Mouse (Mus musculus): ENCODE data around the gene Dmpk. TPM values are rescaled to one million over a fixed set of nuclear protein-coding genes. Genes with fewer than 3 reads are reported as not detected.
"Not testable (repeated sequence)": the region's sequence is repeated elsewhere in the genome, so short reads cannot be mapped to it uniquely, and the experiment has no call there.

The Dmpk gene
- polyA plus RNA-seq, 1 experiment from 2014 or later: 14.2 TPM

DNA sequence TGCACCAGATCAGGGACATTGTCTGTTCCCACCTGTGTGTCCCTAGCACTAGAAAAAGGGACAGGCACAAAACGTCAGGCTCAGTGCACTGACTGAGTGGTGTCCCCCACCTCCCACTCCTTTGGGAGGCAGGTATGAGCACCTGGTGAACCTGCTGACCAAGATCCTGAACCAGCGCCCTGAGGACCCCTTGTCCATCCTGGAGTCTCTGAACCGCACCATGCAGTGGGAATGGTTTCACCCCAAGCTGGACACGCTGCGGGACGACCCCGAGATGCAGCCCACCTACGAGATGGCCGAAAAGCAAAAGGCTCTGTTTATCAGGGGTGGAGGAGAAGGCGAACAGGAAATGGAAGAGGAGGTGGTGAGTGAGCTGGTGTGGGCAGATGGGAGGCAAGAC lies 26.2 kb upstream of the Dmpk start:
- H3K27ac ChIP-seq (ENCODE audit: low read depth): no peak overlapping the region
- no peaks in the 10 kb centered on the region; the same call in 1 of the 2 replicates for H3K36me3 ChIP-seq (replicated peaks; ENCODE audit: insufficient read depth, low read length)
- WGBS (ENCODE audit: insufficient replicate concordance): 75% methylated on average over 10 of the region's 10 CpGs
- no peaks in the 10 kb centered on the region for H3K27me3 ChIP-seq (ENCODE audit: insufficient read depth, low read length)
- H3K9me3 ChIP-seq (ENCODE audit: low read length): no peaks in the 10 kb centered on the region
- H3K9ac ChIP-seq (replicated peaks): no peak overlapping the region
- H3K4me3 ChIP-seq (ENCODE audit: low read depth, low read length): no peak overlapping the region
- DNase-seq (no peak), ATAC-seq (no peak)
- H3K4me2 ChIP-seq (ENCODE audit: low read depth, low read length): no peak overlapping the region
- no peaks in the 10 kb centered on the region for H3K4me1 ChIP-seq (ENCODE audit: insufficient read depth)
- TF ChIP-seq CTCF (IDR thresholded peaks at IDR 0.05; ENCODE audit: low read depth): no peak
- no peak for TF ChIP-seq EP300 (IDR thresholded peaks at IDR 0.05; ENCODE audit: low read depth)

DNA sequence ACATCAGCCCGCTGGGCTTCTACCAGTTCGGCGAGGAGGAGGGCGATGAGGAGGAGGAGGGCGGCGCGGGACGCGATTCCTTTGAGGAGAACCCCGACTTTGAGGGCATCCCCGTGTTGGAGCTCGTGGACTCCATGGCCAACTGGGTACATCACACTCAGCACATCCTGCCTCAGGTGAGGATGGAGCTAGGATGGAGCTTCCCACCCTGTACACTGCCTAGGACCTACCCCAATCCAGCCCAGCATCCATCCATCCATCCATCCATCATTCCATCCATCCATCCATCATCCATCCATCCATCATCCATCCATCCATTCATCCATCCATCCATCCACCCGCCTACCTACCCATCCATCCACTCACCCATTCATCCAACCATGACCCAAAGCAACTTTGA lies 17.8 kb upstream of the Dmpk start:
- no peak overlapping the region for H3K9ac ChIP-seq (replicated peaks)

DNA sequence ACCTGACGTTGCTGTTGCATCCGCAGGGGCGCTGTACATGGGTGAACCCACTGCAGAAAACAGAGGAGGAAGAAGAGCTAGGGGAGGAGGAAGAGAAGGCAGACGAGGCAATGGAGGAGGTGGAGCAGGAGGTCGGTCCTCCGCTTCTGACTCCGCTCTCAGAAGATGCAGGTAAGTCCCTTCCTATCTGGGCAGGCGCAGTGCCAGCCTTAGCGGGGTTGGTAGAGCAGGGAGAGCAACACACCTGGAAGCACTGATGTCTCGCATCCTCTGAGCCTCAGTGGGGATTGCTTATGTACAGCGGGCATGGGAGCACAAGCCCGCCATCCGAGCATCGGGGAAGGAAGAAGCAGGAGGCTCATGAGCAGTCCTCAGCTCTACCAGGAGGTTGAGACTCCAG lies 16.6 kb upstream of the Dmpk start:
- no peak overlapping the region for H3K4me2 ChIP-seq (ENCODE audit: low read depth, low read length)
- peaks cover 37% of the 10 kb centered on the region for H3K27me3 ChIP-seq (ENCODE audit: insufficient read depth, low read length)
- H3K9ac ChIP-seq (replicated peaks): no peak overlapping the region
- ATAC-seq: no peak
- H3K4me3 ChIP-seq (ENCODE audit: low read depth, low read length): no peak overlapping the region
- H3K9me3 ChIP-seq (ENCODE audit: low read length): no peaks in the 10 kb centered on the region
- H3K36me3 ChIP-seq (replicated peaks; ENCODE audit: insufficient read depth, low read length): no peaks in the 10 kb centered on the region
- no peaks in the 10 kb centered on the region for H3K4me1 ChIP-seq (ENCODE audit: insufficient read depth)
- TF ChIP-seq CTCF (IDR thresholded peaks at IDR 0.05; ENCODE audit: low read depth) (no peak), EP300 (IDR thresholded peaks at IDR 0.05; ENCODE audit: low read depth) (no peak)
- no peak overlapping the region for H3K27ac ChIP-seq (ENCODE audit: low read depth)
- DNase-seq: no peak
- 36% methylated on average over 14 of the region's 14 CpGs for WGBS (ENCODE audit: insufficient replicate concordance)

More for the DNA sequence above, 17.8 kb upstream of the Dmpk start:
- H3K36me3 ChIP-seq (replicated peaks; ENCODE audit: insufficient read depth, low read length): no peaks in the 10 kb centered on the region
- no peak overlapping the region for H3K4me2 ChIP-seq (ENCODE audit: low read depth, low read length)
- peaks cover 37% of the 10 kb centered on the region for H3K27me3 ChIP-seq (ENCODE audit: insufficient read depth, low read length)
- DNase-seq (peak; percentile 13), ATAC-seq (no peak)
- H3K4me1 ChIP-seq (ENCODE audit: insufficient read depth): no peaks in the 10 kb centered on the region
- no peak for TF ChIP-seq CTCF (IDR thresholded peaks at IDR 0.05; ENCODE audit: low read depth)
- TF ChIP-seq EP300 (IDR thresholded peaks at IDR 0.05; ENCODE audit: low read depth): no peak
- WGBS (ENCODE audit: insufficient replicate concordance): 47% methylated on average over 12 of the region's 13 CpGs
- no peak overlapping the region for H3K27ac ChIP-seq (ENCODE audit: low read depth)
- no peak overlapping the region for H3K4me3 ChIP-seq (ENCODE audit: low read depth, low read length)
- no peaks in the 10 kb centered on the region for H3K9me3 ChIP-seq (ENCODE audit: low read length)

DNA sequence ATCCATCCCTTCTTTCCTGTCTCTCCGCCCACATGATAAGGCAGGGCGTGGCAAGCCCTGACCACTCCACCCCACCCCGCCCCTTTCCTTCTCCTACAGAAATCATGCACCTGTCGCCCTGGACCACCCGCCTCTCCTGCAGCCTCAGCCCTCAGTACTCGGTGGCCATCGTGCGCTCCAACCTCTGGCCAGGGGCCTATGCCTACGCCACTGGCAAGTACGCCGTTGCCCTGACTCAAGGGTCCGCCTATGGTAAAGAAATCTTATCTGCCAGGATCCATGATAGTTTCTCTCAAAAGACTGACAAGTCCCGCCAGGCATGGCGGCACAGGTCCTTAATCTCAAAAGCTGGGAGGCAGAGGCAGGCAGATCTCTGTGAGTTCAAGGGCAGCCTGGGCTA lies 15.7 kb upstream of the Dmpk start:
- no peaks in the 10 kb centered on the region for H3K4me1 ChIP-seq (ENCODE audit: insufficient read depth)
- 62% methylated on average over 13 of the region's 14 CpGs for WGBS (ENCODE audit: insufficient replicate concordance)
- ATAC-seq: no peak
- no peaks in the 10 kb centered on the region for H3K9me3 ChIP-seq (ENCODE audit: low read length)
- no peak overlapping the region for H3K27ac ChIP-seq (ENCODE audit: low read depth)
- peaks cover 41% of the 10 kb centered on the region for H3K27me3 ChIP-seq (ENCODE audit: insufficient read depth, low read length)
- no peak overlapping the region for H3K4me3 ChIP-seq (ENCODE audit: low read depth, low read length)
- no peak overlapping the region for H3K9ac ChIP-seq (replicated peaks)
- no peak for TF ChIP-seq EP300 (IDR thresholded peaks at IDR 0.05; ENCODE audit: low read depth)
- TF ChIP-seq CTCF (IDR thresholded peaks at IDR 0.05; ENCODE audit: low read depth): no peak
- DNase-seq: no peak
- no peaks in the 10 kb centered on the region for H3K36me3 ChIP-seq (replicated peaks; ENCODE audit: insufficient read depth, low read length)
- no peak overlapping the region for H3K4me2 ChIP-seq (ENCODE audit: low read depth, low read length)

DNA sequence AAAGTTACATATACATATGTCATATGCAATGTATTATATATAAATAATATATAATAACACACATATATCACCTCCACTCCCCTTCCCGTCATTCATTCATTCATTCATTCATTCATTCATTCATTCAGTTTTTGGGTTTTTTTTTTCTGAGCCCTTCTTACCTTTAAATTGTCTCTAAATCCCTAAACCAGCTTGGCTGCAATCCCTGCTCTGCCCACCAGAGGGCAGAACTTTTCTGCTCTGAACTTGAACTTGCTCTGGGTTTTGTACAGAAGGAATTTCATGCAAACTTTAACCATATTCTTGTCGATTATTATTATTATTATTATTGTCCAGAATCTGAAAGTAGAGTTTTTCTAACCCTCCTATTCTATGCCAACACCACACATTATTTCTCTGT lies 14.9 kb upstream of the Dmpk start:
- H3K27me3 ChIP-seq (ENCODE audit: insufficient read depth, low read length): peaks cover 47% of the 10 kb centered on the region
- H3K9me3 ChIP-seq (ENCODE audit: low read length): no peaks in the 10 kb centered on the region
- TF ChIP-seq EP300 (IDR thresholded peaks at IDR 0.05; ENCODE audit: low read depth): no peak
- TF ChIP-seq CTCF (IDR thresholded peaks at IDR 0.05; ENCODE audit: low read depth): peak; percentile 86
- H3K4me1 ChIP-seq (ENCODE audit: insufficient read depth): no peaks in the 10 kb centered on the region
- WGBS (ENCODE audit: insufficient replicate concordance): 5% methylated on average over 2 of the region's 2 CpGs
- H3K27ac ChIP-seq (ENCODE audit: low read depth): no peak overlapping the region
- no peak overlapping the region for H3K4me3 ChIP-seq (ENCODE audit: low read depth, low read length)
- H3K4me2 ChIP-seq (ENCODE audit: low read depth, low read length): no peak overlapping the region
- ATAC-seq (no peak), DNase-seq (peak; percentile 84)
- H3K36me3 ChIP-seq (replicated peaks; ENCODE audit: insufficient read depth, low read length): no peaks in the 10 kb centered on the region
- no peak overlapping the region for H3K9ac ChIP-seq (replicated peaks)

DNA sequence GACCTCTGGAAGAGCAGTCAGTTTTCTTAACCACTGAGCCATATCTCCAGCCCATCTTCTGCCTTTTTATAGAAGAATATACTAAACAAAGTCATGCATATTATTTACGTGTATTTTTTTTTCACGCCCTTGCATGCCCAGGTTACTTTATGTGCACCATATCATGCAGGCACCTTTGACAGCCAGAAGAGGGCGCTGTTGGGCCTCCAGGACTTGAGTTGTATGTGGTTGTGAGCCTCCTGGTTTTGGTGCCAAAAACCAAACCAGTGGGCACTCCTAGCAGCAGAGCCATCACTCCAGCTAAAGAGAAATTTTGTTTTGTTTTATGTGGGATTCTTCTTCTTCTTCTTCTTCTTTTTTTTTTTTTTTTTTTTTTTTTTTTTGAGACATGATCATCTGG lies 14.1 kb upstream of the Dmpk start:
- H3K9me3 ChIP-seq (ENCODE audit: low read length): no peaks in the 10 kb centered on the region
- TF ChIP-seq CTCF (IDR thresholded peaks at IDR 0.05; ENCODE audit: low read depth) (peak; percentile 74), EP300 (IDR thresholded peaks at IDR 0.05; ENCODE audit: low read depth) (no peak)
- ATAC-seq: no peak
- H3K36me3 ChIP-seq (replicated peaks; ENCODE audit: insufficient read depth, low read length): no peaks in the 10 kb centered on the region
- no peak overlapping the region for H3K9ac ChIP-seq (replicated peaks)
- no peak overlapping the region for H3K4me2 ChIP-seq (ENCODE audit: low read depth, low read length)
- H3K27me3 ChIP-seq (ENCODE audit: insufficient read depth, low read length): peaks cover 53% of the 10 kb centered on the region
- DNase-seq: peak; percentile 58
- H3K4me3 ChIP-seq (ENCODE audit: low read depth, low read length): no peak overlapping the region
- no peak overlapping the region for H3K27ac ChIP-seq (ENCODE audit: low read depth)
- H3K4me1 ChIP-seq (ENCODE audit: insufficient read depth): no peaks in the 10 kb centered on the region
- WGBS (ENCODE audit: insufficient replicate concordance): 46% methylated on average over 3 of the region's 3 CpGs

DNA sequence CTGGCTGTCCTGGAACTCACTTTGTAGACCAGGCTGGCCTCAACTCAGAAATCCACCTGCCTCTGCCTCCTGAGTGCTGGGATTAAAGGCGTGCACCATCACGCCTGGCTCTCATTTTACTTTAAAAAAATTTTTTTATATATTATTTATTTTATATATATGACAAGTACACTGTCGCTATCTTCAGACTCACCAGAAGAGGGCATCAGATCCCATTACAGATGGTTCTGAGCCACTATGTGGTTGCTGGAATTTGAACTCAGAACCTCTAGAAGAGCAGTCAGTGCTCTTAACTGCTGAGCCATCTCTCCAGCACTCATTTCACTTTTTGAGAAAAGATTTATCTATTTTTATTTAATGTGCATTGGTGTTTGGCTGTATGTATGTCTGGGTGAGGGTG lies 12.6 kb upstream of the Dmpk start:
- H3K27me3 ChIP-seq (ENCODE audit: insufficient read depth, low read length): peaks cover 42% of the 10 kb centered on the region
- DNase-seq: not testable (repeated sequence)

More for the DNA sequence above, 12.6 kb upstream of the Dmpk start:
- not testable (repeated sequence) for ATAC-seq; H3K4me3 ChIP-seq (ENCODE audit: low read depth, low read length); H3K9ac ChIP-seq (replicated peaks); H3K27ac ChIP-seq (ENCODE audit: low read depth); H3K4me1 ChIP-seq (ENCODE audit: insufficient read depth); H3K4me2 ChIP-seq (ENCODE audit: low read depth, low read length); H3K36me3 ChIP-seq (replicated peaks; ENCODE audit: insufficient read depth, low read length); H3K9me3 ChIP-seq (ENCODE audit: low read length)
- WGBS (ENCODE audit: insufficient replicate concordance): 42% methylated on average over 3 of the region's 3 CpGs
- TF ChIP-seq CTCF (IDR thresholded peaks at IDR 0.05; ENCODE audit: low read depth): peak; percentile 46

All from liver, postnatal 0 days (tissue).